Mouse (Mus musculus) heart, adult 2 months (tissue): ENCODE data around the gene Tnnc2.

ENCODE experiments used
- CTCF ChIP-seq: fragments of 200-600 bp; IDR thresholded peaks from 2 replicates; pipeline ENCODE4 v1.8.1; 2022; ENCODE audit warnings: antibody characterized with exemption, mild to moderate bottlenecking, moderate library complexity
- POLR2A ChIP-seq: fragments of 200-500 bp; IDR thresholded peaks from 2 replicates; pipeline ENCODE4 v1.6.1; 2011; ENCODE audit warnings: mild to moderate bottlenecking, low read depth, low read length, control low read depth; ENCODE audit not compliant: insufficient read depth

GRCm38 (mm10) chr2:164761971-164762370 is 17.8 kb downstream of the Tnnc2 start:
- TF ChIP-seq CTCF (no peak), POLR2A (no peak)
